Mouse (Mus musculus) skeletal muscle tissue, postnatal 0 days (tissue): Measurements from ENCODE around the gene Rnaset2b. TPM values are rescaled to one million over a fixed set of nuclear protein-coding genes. Genes with fewer than 3 reads are reported as not detected.

ENCODE experiments used
- polyA plus RNA-seq: library from polyadenylated mRNA; unstranded; fragments of >200 nt; fragmentation: Nextera tagmentation; extraction: Ambion mirVana; gene quantifications from 2 replicates; pipeline ENCODE4 v1.2.1, GENCODE M21; 2015

Rnaset2b gene
- 204 and 214 TPM in 2 replicates for polyA plus RNA-seq

DNA sequence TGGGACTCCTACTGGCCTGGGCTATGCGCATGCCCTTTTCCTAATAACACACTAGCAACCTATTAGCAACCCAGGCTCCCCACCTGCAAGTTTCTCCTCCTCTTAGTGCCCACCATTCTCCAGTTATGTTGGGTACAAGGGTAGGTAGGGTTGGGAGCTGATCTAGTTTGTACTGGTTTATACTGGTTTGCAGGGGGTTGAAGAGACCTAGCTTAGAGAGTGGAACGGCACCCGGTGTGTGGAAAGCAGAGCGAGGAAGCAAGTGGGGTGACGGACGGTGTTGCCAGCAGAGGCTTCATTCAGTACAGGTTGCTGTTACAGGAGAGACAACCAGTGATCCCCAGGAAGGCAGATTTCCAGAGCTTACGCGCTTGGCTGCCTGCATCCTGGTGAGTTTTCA is at the start of gene Rnaset2b:
Rnaset2b (plus strand) TSS at position 301 of the 400 bp plus-strand sequence.

DNA sequence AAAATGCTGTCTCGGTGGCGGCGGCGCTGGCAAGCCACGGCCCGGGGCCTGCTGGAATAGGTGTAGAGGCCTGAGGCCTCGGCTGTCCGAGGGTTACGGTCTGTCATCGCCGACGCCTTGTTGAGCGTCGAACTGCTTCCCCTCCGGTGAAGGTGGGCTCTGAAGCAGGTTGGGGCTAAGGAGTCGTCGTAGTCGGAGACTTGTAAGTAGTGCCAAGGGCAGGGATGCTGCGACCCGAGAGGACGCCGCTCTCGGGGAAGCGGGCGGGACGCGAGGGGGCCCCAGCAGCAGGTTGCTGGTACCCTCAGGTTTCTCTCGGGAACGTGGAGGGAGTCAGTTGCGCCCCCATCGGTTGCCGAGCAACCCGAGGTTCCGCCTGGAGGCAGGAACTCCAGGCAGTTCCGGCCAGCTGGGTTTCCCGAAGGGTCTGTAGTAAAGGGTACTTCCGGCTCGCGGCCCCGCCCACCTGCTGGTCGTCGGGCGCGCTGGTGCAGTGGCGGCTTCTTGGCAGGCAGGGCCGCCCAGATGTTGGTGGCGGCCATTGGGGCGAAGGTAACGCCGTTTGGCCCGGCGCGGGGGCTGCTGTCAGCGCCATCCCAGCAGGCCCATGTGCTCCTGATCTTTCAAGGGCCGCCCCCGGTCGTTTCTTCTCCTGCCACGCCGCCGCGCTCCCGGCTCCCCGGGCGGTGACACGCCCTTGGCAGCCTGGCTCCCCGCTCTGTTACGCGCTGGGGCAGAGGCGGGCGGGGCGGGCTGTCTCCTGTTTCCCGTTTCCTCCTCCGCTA is 22.3 kb upstream of the Rnaset2b start, which contains the start of gene Rsph3b:
Rsph3b (minus strand) TSS at position 699 of the 785 bp plus-strand sequence.

DNA sequence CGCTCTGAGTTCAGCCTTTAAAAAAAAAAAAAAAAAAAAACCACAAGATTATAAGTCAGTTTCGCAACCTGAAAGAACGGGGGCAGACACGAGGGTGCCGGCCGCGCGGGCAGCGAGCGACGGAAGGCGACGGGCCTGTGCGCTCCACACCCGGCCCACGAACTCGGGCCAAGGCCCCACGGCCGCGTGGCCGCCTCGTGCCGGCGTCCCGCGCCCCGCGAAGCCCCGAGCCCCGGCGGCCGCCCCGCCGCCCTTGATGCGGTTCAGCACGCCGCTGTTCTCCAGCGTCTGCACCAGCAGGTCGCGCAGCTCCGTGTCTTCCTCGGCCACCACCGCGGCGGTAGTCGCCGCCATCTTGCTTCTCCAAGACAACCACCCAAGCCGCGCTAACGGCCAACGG is 9.7 kb upstream of the Rnaset2b start, which contains the start of gene Tagap1:
Tagap1 (minus strand) TSS at position 381 of the 400 bp plus-strand sequence.

DNA sequence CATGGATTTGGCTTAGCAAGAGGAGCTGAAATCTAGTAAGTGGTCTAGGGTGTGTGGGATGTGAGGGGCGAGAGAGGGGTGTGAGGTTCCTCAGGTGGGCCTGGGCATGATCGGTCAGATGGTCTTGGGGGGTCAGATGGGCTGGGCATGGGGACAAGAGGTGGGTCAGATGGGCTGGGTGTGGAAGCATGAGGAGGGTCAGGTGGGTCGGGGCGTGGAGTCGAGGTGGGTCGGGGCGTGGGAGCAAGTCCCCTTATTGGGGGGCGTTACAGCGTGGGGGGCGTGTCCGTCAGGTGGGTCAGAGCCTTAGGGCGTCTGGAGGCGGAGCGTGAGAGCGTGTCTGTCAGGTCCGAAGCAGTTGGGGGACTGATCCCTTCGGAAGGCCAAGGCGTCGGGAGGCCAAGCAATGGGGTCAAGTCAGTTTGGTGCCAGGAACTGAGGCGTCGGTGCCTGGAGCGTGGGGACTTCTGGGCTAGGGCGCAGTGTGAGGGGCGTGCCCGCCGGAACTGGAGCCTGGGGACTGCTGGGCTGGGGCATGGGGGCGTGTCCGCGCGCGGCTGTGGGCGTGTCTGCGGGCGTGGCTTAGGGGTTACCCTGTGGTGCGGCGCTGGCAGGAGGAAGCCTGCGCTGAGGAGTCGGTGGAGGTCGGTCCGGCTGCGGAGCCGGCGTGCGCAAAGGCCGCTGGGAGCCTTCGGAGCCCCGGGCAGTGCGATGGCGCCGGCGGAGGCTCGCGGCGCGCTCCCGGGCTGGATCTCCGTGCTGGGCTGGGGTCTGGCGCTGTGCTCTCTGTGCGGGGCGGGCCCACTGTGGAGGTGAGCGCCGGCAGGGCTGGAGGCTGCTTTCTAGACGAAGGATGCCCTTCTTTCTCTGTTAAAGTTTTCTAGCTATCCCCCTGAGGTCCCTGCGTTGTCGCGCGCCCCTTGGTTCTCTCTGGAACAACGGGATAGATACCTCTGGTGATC is 8.1 kb downstream of the Rnaset2b start, which contains the start of gene Gm49721:
Gm49721 (plus strand) TSS at position 618 of the 962 bp plus-strand sequence.

DNA sequence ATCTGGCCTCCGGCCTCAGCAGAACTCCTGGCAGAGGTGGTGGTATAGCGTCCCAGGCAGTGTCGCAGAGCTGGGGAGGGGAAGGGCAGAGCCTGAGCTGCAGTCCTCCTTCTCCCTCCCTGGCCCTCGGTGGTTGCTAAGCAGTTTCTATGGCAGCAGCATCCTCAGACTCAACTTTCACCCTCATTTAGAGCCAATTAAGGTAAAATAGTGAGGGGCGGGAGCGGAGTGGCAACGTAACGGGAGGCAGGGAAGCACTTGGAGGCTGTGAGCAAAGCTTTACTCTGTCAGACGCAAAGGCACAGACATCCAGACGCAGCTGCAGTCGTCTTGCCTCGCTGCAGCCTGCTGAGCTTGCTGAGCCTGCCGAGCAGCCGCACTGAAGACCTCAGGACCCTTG is 54.8 kb downstream of the Rnaset2b start, which contains the start of gene Gm1604a:
Gm1604a (plus strand) TSS at position 312 of the 400 bp plus-strand sequence.

Other genes starting within 250 kb of the Rnaset2b start
- 7.9 and 13.1 TPM in 2 replicates for gene Ezr, start 187.8 kb upstream of the Rnaset2b start, polyA plus RNA-seq
- gene Rsph3b, start 22.0 kb upstream of the Rnaset2b start, polyA plus RNA-seq: 46.7 and 48.1 TPM in 2 replicates
- 20.8 and 22.7 TPM in 2 replicates for gene Tagap1, start 9.5 kb upstream of the Rnaset2b start, polyA plus RNA-seq
- 0.06 TPM in 1 of 2 replicates, not detected in the other for gene Gm49721, start 8.3 kb downstream of the Rnaset2b start, polyA plus RNA-seq
- gene Gm1604a, start 54.9 kb downstream of the Rnaset2b start, polyA plus RNA-seq: not detected in 2 replicates
- 6.3 and 8.6 TPM in 2 replicates for gene Rps6ka2, start 199.5 kb downstream of the Rnaset2b start, polyA plus RNA-seq